Mouse (Mus musculus): ENCODE data around the gene Cd40. TPM values are rescaled to one million over a fixed set of nuclear protein-coding genes. Genes with fewer than 3 reads are reported as not detected.

Cd40 gene
- 4.4 and 5.0 TPM in 2 replicates for polyA plus RNA-seq (2012; rRNA removed)

DNA sequence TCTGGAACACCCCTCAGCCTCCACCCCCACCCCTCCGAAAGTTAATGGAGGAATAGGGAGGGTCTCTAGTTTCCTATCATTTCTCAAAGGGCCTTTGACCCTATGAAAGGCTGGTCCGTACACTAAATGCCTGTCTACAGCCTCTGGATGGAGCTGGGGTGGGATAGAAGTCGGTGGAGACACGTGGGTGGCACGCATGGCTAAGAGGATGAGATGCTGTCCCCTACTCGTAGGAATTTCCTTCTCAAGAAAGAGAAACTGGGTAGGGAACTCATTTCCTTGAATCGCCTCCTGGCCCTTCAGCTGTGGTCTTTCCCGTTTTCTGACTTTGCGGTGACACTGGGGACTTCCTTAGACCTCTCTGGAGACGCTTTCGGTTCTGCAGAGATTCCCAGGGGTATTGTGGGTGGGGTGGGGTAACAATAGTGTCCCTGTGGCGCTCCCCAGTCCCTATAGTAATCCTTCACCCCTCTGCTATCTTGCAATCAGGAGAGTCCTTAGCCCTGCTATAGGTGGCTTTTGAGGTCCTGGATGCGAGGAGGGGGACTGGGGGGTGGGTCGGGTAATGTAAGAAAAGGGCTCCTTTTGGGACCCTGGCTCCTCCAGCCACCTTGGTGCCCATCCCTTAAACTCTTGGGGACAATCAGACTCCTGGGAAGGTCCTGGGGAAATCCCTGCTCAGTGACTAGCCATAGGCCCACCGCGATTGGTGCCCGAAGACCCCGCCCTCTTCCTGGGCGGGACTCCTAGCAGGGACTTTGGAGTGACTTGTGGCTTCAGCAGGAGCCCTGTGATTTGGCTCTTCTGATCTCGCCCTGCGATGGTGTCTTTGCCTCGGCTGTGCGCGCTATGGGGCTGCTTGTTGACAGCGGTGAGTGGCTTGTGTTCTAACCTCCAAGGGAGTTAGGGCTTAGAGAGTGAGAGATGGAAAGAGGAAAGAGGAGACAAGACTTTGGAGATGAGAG lies at the start of gene Cd40:
Cd40 (plus strand) TSS at position 740 of the 965 bp plus-strand sequence.

DNA sequence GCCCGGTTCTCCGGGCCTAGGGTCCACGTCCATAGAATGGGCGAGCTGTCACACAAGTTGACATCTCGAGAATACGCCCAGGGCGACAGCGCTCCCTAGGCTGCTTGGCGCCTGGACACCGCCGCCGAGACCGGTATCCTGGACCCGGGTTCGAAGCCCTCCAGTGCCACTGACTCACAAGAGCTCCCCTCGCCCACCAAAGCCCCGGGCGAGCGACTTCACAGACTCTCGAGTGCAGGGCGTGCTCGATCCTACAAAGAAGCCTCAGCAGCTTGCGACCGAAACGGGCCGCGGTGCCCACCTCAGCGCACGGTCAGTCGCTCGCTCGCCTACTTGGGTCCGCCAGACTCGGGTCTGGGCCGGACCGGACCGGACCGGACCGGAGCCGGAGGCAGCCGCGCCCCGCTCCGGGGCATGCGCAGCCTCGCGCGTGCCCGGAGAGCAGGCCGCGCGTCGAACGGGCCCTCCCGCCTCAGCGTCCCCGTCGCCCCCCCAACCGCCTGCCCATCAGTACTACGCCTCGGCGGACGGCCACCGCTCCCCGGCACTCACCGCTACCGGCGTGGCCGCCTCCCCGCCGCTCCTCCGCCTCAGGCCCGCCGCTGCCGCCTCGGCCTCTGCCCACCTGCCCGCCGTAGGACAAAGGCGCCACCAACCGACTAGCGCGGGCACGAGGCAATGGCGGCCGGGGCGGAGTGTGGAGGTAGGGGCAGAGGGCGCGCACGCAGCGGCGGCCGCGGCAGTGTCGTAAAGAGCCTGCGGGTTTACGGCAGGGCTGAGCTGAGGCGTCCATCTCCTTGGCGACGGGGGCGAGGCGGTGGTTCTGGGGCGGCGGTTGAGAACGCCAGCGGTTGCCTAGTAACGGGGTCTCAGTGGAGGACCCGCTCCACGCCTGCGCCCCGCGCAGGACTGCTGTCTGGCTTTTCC lies 21.0 kb upstream of the Cd40 start, which contains the start of gene Ncoa5:
Ncoa5 (minus strand) TSS at position 737 of the 927 bp plus-strand sequence.

DNA sequence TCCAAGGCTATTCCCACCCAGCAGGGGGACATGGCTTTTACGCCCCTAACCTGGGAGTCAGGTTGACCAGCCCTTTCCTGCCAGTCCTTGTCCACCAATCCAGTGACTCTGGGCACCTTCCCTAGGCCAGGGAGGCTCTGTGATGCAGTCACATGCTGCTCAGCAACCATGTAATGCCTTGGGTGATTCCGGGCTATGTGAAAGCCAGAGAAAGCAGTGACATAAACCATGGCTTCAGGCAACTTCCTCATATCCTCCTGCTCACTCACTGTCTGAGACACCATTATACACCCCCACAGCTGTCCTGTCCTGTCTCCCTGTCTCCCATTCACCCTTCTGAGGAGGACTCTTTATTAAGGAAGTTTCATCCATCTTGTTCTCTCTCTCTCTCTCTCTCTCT lies 35.2 kb downstream of the Cd40 start, which contains the start of gene 1700025C18Rik:
1700025C18Rik (minus strand) TSS at position 101 of the 400 bp plus-strand sequence.

Other genes starting within 250 kb of the Cd40 start
- gene Zswim1, start 232.9 kb upstream of the Cd40 start, polyA plus RNA-seq (2012; rRNA removed), result 8.7 and 11.1 TPM in 2 replicates
- gene Spata25, start 227.1 kb upstream of the Cd40 start, polyA plus RNA-seq (2012; rRNA removed), result 0.12 TPM in 1 of 2 replicates, not detected in the other
- gene Ctsa, start 222.8 kb upstream of the Cd40 start, polyA plus RNA-seq (2012; rRNA removed), result 116 TPM in 2 replicates
- 5.8 and 5.9 TPM in 2 replicates for gene Neurl2, start 222.2 kb upstream of the Cd40 start, polyA plus RNA-seq (2012; rRNA removed)
- gene Pltp, start 197.9 kb upstream of the Cd40 start, polyA plus RNA-seq (2012; rRNA removed), result 45.2 and 48.1 TPM in 2 replicates
- 46.2 and 47.4 TPM in 2 replicates for gene Pcif1, start 176.3 kb upstream of the Cd40 start, polyA plus RNA-seq (2012; rRNA removed)
- 35.8 and 40.0 TPM in 2 replicates for gene Zfp335, start 143.9 kb upstream of the Cd40 start, polyA plus RNA-seq (2012; rRNA removed)
- gene Mmp9, start 114.8 kb upstream of the Cd40 start, polyA plus RNA-seq (2012; rRNA removed), result 8.3 and 18.9 TPM in 2 replicates
- gene Slc12a5, start 94.8 kb upstream of the Cd40 start, polyA plus RNA-seq (2012; rRNA removed), result 145 and 147 TPM in 2 replicates
- gene Ncoa5, start 20.8 kb upstream of the Cd40 start, polyA plus RNA-seq (2012; rRNA removed), result 122 and 127 TPM in 2 replicates
- not detected in 2 replicates for gene 1700025C18Rik, start 35.1 kb downstream of the Cd40 start, polyA plus RNA-seq (2012; rRNA removed)
- gene Cdh22, start 179.2 kb downstream of the Cd40 start, polyA plus RNA-seq (2012; rRNA removed), result 11.9 and 12.2 TPM in 2 replicates
- 54.2 and 56.0 TPM in 2 replicates for gene Slc35c2, start 232.2 kb downstream of the Cd40 start, polyA plus RNA-seq (2012; rRNA removed)